In genomic region chr8:69901484-69902162, GRCm38 (mm10) we compare ENCODE assay signal across 8 mouse cellular contexts. TPM values are rescaled to one million over a fixed set of nuclear protein-coding genes. Genes with fewer than 3 reads are reported as not detected.
A peak's percentile ranks its signal among the peaks of the same experiment; 100 is the strongest.
DNase-seq lines count a peak whose midpoint lies in the region; ATAC-seq and TF ChIP-seq lines count a peak whose summit lies in the region.

No protein-coding gene starts in this region.

- peaks cover 49% of the 10 kb centered on the region for H3K4me1 ChIP-seq in heart, embryonic 12.5 days (replicated peaks)
- H3K4me1 ChIP-seq in kidney, postnatal 0 days (replicated peaks; ENCODE audit: insufficient read depth, low read length) = peaks cover 5% of the 10 kb centered on the region; the same call in 1 of the 2 replicates
- peaks cover 24% of the 10 kb centered on the region for H3K4me1 ChIP-seq in liver, embryonic 11.5 days (replicated peaks; ENCODE audit: control insufficient read depth, insufficient read depth, low read length)
- H3K4me1 ChIP-seq in stomach, embryonic 14.5 days (ENCODE audit: control insufficient read depth, insufficient read depth, low read length) = peaks cover 11% of the 10 kb centered on the region; the same call in 1 of the 2 replicates

- peak; percentile 64 for TF ChIP-seq CTCF in kidney, postnatal 0 days (IDR thresholded peaks at IDR 0.05; ENCODE audit: low read depth)

- peaks cover 22% of the 10 kb centered on the region for H3K36me3 ChIP-seq in heart, embryonic 12.5 days
- H3K36me3 ChIP-seq in kidney, postnatal 0 days (ENCODE audit: insufficient read depth, low read length) = 0 out of 2 replicates have a peak, but pooled peaks cover 3% of the 10 kb centered on the region
- peaks cover 14% of the 10 kb centered on the region for H3K36me3 ChIP-seq in liver, embryonic 11.5 days (ENCODE audit: control insufficient read depth, insufficient read depth, low read length)
- H3K36me3 ChIP-seq in stomach, embryonic 14.5 days (ENCODE audit: control insufficient read depth, insufficient read depth, low read length) = 0 out of 2 replicates have a peak, but pooled peaks cover 2% of the 10 kb centered on the region

- ATAC-seq in erythroid progenitor cell, adult 5-6 weeks (replicated peaks; ENCODE audit: low FRiP score, poor library complexity, severe bottlenecking) = peak; percentile 85
- ATAC-seq in heart, embryonic 12.5 days (ENCODE audit: insufficient number of reproducible peaks, low FRiP score) = peak; percentile 75
- ATAC-seq in kidney, postnatal 0 days (replicated peaks; ENCODE audit: low FRiP score, low read depth) = peak; percentile 68
- peak; percentile 77 for ATAC-seq in liver, embryonic 11.5 days (replicated peaks; ENCODE audit: low FRiP score)
- ATAC-seq in stomach, embryonic 14.5 days (ENCODE audit: insufficient number of reproducible peaks, insufficient read depth, low FRiP score, low read depth) = peak; percentile 80

- peak overlapping the region; percentile 84 for H3K4me3 ChIP-seq in heart, embryonic 12.5 days
- H3K4me3 ChIP-seq in kidney, postnatal 0 days (replicated peaks; ENCODE audit: low read depth, low read length) = peak overlapping the region; percentile 55
- H3K4me3 ChIP-seq in liver, embryonic 11.5 days (ENCODE audit: low read depth, low read length) = peak overlapping the region; percentile 84
- peak overlapping the region; percentile 75 for H3K4me3 ChIP-seq in stomach, embryonic 14.5 days (ENCODE audit: low read depth, low read length)

- DNase-seq in CD4-positive helper T cell, adult 2 months (ENCODE audit: low read depth, low spot score) = peak; percentile 97
- peak; percentile 89 for DNase-seq in brain, embryonic 18.5 days (ENCODE audit: low read depth, low spot score)
- DNase-seq in kidney, postnatal 0 days (ENCODE audit: low spot score) = peak; percentile 96
- peak; percentile 99 for DNase-seq in liver, embryonic 11.5 days (ENCODE audit: low spot score)
- DNase-seq in naive thymus-derived CD4-positive, alpha-beta T cell, adult 2 months (ENCODE audit: low read depth) = peak; percentile 98

- 2% methylated on average over 41 of the region's 41 CpGs for WGBS in heart, embryonic 12.5 days
- WGBS in kidney, postnatal 0 days = under 1% methylated on average over 41 of the region's 41 CpGs
- WGBS in liver, embryonic 11.5 days = 2% methylated on average over 41 of the region's 41 CpGs
- 3% methylated on average over 41 of the region's 41 CpGs for WGBS in stomach, embryonic 14.5 days

- H3K9ac ChIP-seq in heart, embryonic 12.5 days = peak overlapping the region; percentile 84
- H3K9ac ChIP-seq in kidney, postnatal 0 days (ENCODE audit: low read depth, low read length) = peak overlapping the region; percentile 68
- peak overlapping the region; percentile 88 for H3K9ac ChIP-seq in liver, embryonic 11.5 days (ENCODE audit: low read depth, low read length)
- peak overlapping the region; percentile 68 for H3K9ac ChIP-seq in stomach, embryonic 14.5 days (replicated peaks; ENCODE audit: low read depth, low read length)

- peak overlapping the region; percentile 90 for H3K4me2 ChIP-seq in heart, embryonic 12.5 days
- H3K4me2 ChIP-seq in kidney, postnatal 0 days (ENCODE audit: low read length) = peak overlapping the region; percentile 84
- peak overlapping the region; percentile 96 for H3K4me2 ChIP-seq in liver, embryonic 11.5 days
- peak overlapping the region; percentile 98 for H3K4me2 ChIP-seq in stomach, embryonic 14.5 days (replicated peaks; ENCODE audit: low read depth, low read length)

- H3K27me3 ChIP-seq in heart, embryonic 12.5 days (replicated peaks) = no peaks in the 10 kb centered on the region
- no peaks in the 10 kb centered on the region for H3K27me3 ChIP-seq in kidney, postnatal 0 days (ENCODE audit: insufficient read depth, low read length)
- no peaks in the 10 kb centered on the region for H3K27me3 ChIP-seq in liver, embryonic 11.5 days (replicated peaks; ENCODE audit: control insufficient read depth, insufficient read depth, low read length)
- H3K27me3 ChIP-seq in stomach, embryonic 14.5 days (ENCODE audit: control insufficient read depth, insufficient read depth, low read length) = no peaks in the 10 kb centered on the region

- no peaks in the 10 kb centered on the region for H3K9me3 ChIP-seq in heart, embryonic 12.5 days (replicated peaks)
- no peaks in the 10 kb centered on the region for H3K9me3 ChIP-seq in kidney, postnatal 0 days (replicated peaks; ENCODE audit: low read length)
- H3K9me3 ChIP-seq in liver, embryonic 11.5 days (ENCODE audit: control insufficient read depth, low read length) = no peaks in the 10 kb centered on the region
- H3K9me3 ChIP-seq in stomach, embryonic 14.5 days (ENCODE audit: control insufficient read depth, low read depth, low read length) = no peaks in the 10 kb centered on the region

- H3K27ac ChIP-seq in heart, embryonic 12.5 days (ENCODE audit: poor library complexity, severe bottlenecking) = peak overlapping the region; percentile 93
- peak overlapping the region; percentile 85 for H3K27ac ChIP-seq in kidney, postnatal 0 days
- H3K27ac ChIP-seq in liver, embryonic 11.5 days (ENCODE audit: low read depth, low read length) = peak overlapping the region; percentile 98
- peak overlapping the region; percentile 91 for H3K27ac ChIP-seq in stomach, embryonic 14.5 days (ENCODE audit: low read length)

RNA-seq across cellular contexts. Expression of gene Tssk6, which starts 0.4 kb away (rescaled TPM):
- total RNA-seq in erythroid progenitor cell, adult 5-6 weeks (2015; ENCODE audit: low replicate concordance) = not detected in 2 replicates
- total RNA-seq in erythroid progenitor cell, adult 5-6 weeks (2017; ENCODE audit: low replicate concordance) = not detected in 2 replicates
- 1.9 and 3.1 TPM in 2 replicates for polyA plus RNA-seq in heart, embryonic 12.5 days (2016; fragmentation: Nextera tagmentation; extraction: Ambion mirVana)
- polyA plus RNA-seq in kidney, postnatal 0 days (2015; fragmentation: Nextera tagmentation; extraction: Ambion mirVana) = 3.8 and 4.0 TPM in 2 replicates
- polyA plus RNA-seq in liver, embryonic 11.5 days (2014; fragmentation: Nextera tagmentation; extraction: Ambion mirVana) = 4.5 and 5.2 TPM in 2 replicates
- 3.4 and 3.9 TPM in 2 replicates for polyA plus RNA-seq in stomach, embryonic 14.5 days (2014; fragmentation: Nextera tagmentation; extraction: Ambion mirVana)

RNA-seq across cellular contexts. Expression of gene Ndufa13, which starts 0.7 kb away (rescaled TPM):
- 20.5 and 29.6 TPM in 2 replicates for total RNA-seq in erythroid progenitor cell, adult 5-6 weeks (2015; ENCODE audit: low replicate concordance)
- total RNA-seq in erythroid progenitor cell, adult 5-6 weeks (2017; ENCODE audit: low replicate concordance) = 29.0 and 40.8 TPM in 2 replicates
- polyA plus RNA-seq in heart, embryonic 12.5 days (2016; fragmentation: Nextera tagmentation; extraction: Ambion mirVana) = 309 and 314 TPM in 2 replicates
- 288 and 310 TPM in 2 replicates for polyA plus RNA-seq in kidney, postnatal 0 days (2015; fragmentation: Nextera tagmentation; extraction: Ambion mirVana)
- polyA plus RNA-seq in liver, embryonic 11.5 days (2014; fragmentation: Nextera tagmentation; extraction: Ambion mirVana) = 145 and 159 TPM in 2 replicates
- 190 and 202 TPM in 2 replicates for polyA plus RNA-seq in stomach, embryonic 14.5 days (2014; fragmentation: Nextera tagmentation; extraction: Ambion mirVana)

RNA-seq across cellular contexts. Expression of gene Yjefn3, which starts 0.9 kb away (rescaled TPM):
- total RNA-seq in erythroid progenitor cell, adult 5-6 weeks (2015; ENCODE audit: low replicate concordance) = not detected in 2 replicates
- total RNA-seq in erythroid progenitor cell, adult 5-6 weeks (2017; ENCODE audit: low replicate concordance) = not detected in 2 replicates
- polyA plus RNA-seq in heart, embryonic 12.5 days (2016; fragmentation: Nextera tagmentation; extraction: Ambion mirVana) = 7.4 and 8.9 TPM in 2 replicates
- 4.8 and 5.2 TPM in 2 replicates for polyA plus RNA-seq in kidney, postnatal 0 days (2015; fragmentation: Nextera tagmentation; extraction: Ambion mirVana)
- 1.7 and 1.9 TPM in 2 replicates for polyA plus RNA-seq in liver, embryonic 11.5 days (2014; fragmentation: Nextera tagmentation; extraction: Ambion mirVana)
- 3.7 and 4.9 TPM in 2 replicates for polyA plus RNA-seq in stomach, embryonic 14.5 days (2014; fragmentation: Nextera tagmentation; extraction: Ambion mirVana)

RNA-seq across cellular contexts. Expression of gene Cilp2, which starts 14.1 kb away (rescaled TPM):
- total RNA-seq in erythroid progenitor cell, adult 5-6 weeks (2015; ENCODE audit: low replicate concordance) = not detected in 2 replicates
- not detected in 2 replicates for total RNA-seq in erythroid progenitor cell, adult 5-6 weeks (2017; ENCODE audit: low replicate concordance)
- 0.78 and 0.82 TPM in 2 replicates for polyA plus RNA-seq in heart, embryonic 12.5 days (2016; fragmentation: Nextera tagmentation; extraction: Ambion mirVana)
- polyA plus RNA-seq in kidney, postnatal 0 days (2015; fragmentation: Nextera tagmentation; extraction: Ambion mirVana) = 0.69 and 0.75 TPM in 2 replicates
- polyA plus RNA-seq in liver, embryonic 11.5 days (2014; fragmentation: Nextera tagmentation; extraction: Ambion mirVana) = 0.48 and 0.56 TPM in 2 replicates
- 0.42 and 0.64 TPM in 2 replicates for polyA plus RNA-seq in stomach, embryonic 14.5 days (2014; fragmentation: Nextera tagmentation; extraction: Ambion mirVana)

Comparison
In these comparisons a context has a peak if more than half of its experiments do, and no peak if none do; other contexts are left out.
1. Peak in every context shown above with its lines: DNase-seq, ATAC-seq, H3K4me3 ChIP-seq and H3K27ac ChIP-seq.